Mouse (Mus musculus): ENCODE results near the gene Gm45194.

Gene Gm45194

GRCm38 (mm10) chrX:111891089-111891488, at the start of gene Gm45194:
Gene Gm45194 (plus strand): TSS chrX:111891389.
- DNase-seq (ENCODE audit: low spot score in 2 of 2) = no peak

GRCm38 (mm10) chrX:111855878-111856277, 35.3 kb upstream of the Gm45194 start:
- DNase-seq (ENCODE audit: low spot score in 2 of 2) = no peak

GRCm38 (mm10) chrX:111881251-111881650, 9.9 kb upstream of the Gm45194 start:
- no peak for DNase-seq (ENCODE audit: low spot score in 2 of 2)

- peak in 1 of 2 experiments; percentile 3 for DNase-seq (ENCODE audit: low spot score in 2 of 2)
These were observed 3.3 kb downstream of the Gm45194 start for GRCm38 (mm10) chrX:111894321-111895050.

- no peak for DNase-seq (ENCODE audit: low spot score in 2 of 2)
These were observed 4.0 kb downstream of the Gm45194 start for GRCm38 (mm10) chrX:111895084-111895779.

GRCm38 (mm10) chrX:111917422-111917821, 26.2 kb downstream of the Gm45194 start:
- no peak for DNase-seq (ENCODE audit: low spot score in 2 of 2)

- DNase-seq (ENCODE audit: low spot score in 2 of 2) = no peak
These were observed 69.7 kb downstream of the Gm45194 start for GRCm38 (mm10) chrX:111960909-111961308.

GRCm38 (mm10) chrX:111999661-112000060, 108.5 kb downstream of the Gm45194 start:
- DNase-seq (ENCODE audit: low spot score in 2 of 2) = no peak

- no peak for DNase-seq (ENCODE audit: low spot score in 2 of 2)
These were observed 119.5 kb downstream of the Gm45194 start, which contains the start of gene Tex16 for GRCm38 (mm10) chrX:112010707-112011106. Gene Tex16 (plus strand): TSS chrX:112011007.

GRCm38 (mm10) chrX:112238749-112239148, 347.6 kb downstream of the Gm45194 start, which contains the start of gene 4933403O08Rik:
Gene 4933403O08Rik (plus strand): TSS chrX:112239049.
- no peak for DNase-seq (ENCODE audit: low spot score in 2 of 2)

- no peak for DNase-seq (ENCODE audit: low spot score in 2 of 2)
These were observed 351.7 kb downstream of the Gm45194 start for GRCm38 (mm10) chrX:112242916-112243315.

- no peak for DNase-seq (ENCODE audit: low spot score in 2 of 2)
These were observed 364.3 kb downstream of the Gm45194 start for GRCm38 (mm10) chrX:112255513-112255912.

GRCm38 (mm10) chrX:112273550-112273949, 382.4 kb downstream of the Gm45194 start:
- no peak for DNase-seq (ENCODE audit: low spot score in 2 of 2)
